ENCODE assay signal across 29 mouse cellular contexts in the genomic region with DNA sequence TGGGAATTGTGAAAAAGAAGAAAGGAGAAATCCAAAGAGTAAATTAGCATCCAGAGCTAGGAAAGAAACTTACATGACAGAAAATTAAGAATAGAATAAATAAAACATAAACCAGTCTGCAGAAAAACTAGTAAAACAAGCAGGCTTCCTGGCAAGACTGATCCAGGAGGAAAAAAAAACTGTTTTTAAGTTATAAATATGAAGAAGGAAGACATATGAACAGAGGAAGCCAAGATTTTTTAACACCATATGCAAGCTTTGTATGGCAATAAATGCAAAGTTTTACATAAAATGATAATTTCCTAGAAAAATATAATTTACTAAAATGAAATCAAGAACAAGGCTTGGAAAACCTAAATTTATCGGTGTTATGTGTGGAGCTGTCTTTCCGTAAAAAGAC. TPM values are rescaled to one million over a fixed set of nuclear protein-coding genes. Genes with fewer than 3 reads are reported as not detected.
"Had no signal": no experiment of that assay in that cellular context is flagged by ENCODE, and none has a peak within 500 bp of the region (broad histone marks: within the 10 kb centered on the region; RNA-seq: fewer than 3 reads in every experiment).

No protein-coding gene starts in this region.

- H3K9me3 ChIP-seq: limb, embryonic 10.5 days; limb, embryonic 13.5 days; liver, embryonic 12.5 days; liver, embryonic 15.5 days; lung, embryonic 15.5 days; midbrain, embryonic 13.5 days had no signal

- H3K27ac ChIP-seq: kidney, postnatal 0 days; limb, embryonic 10.5 days; limb, embryonic 13.5 days; liver, embryonic 12.5 days; liver, embryonic 15.5 days; lung, embryonic 15.5 days; midbrain, embryonic 10.5 days; midbrain, embryonic 13.5 days had no signal

- ATAC-seq: liver, embryonic 12.5 days; midbrain, embryonic 13.5 days had no signal

- H3K4me2 ChIP-seq: limb, embryonic 13.5 days; liver, embryonic 12.5 days; liver, embryonic 15.5 days; lung, embryonic 15.5 days; midbrain, embryonic 13.5 days had no signal

- H3K9ac ChIP-seq: limb, embryonic 13.5 days; liver, embryonic 12.5 days; liver, embryonic 15.5 days; lung, embryonic 15.5 days; midbrain, embryonic 13.5 days had no signal

- DNase-seq: kidney, postnatal 25 days; layer of hippocampus, postnatal 36 days; liver; lung, adult 18-20 months; lung, postnatal 10 days; lung, postnatal 36 days; thymus, adult 2 months; thymus, postnatal 14 days; thymus, postnatal 4 days had no signal

- H3K4me1 ChIP-seq: limb, embryonic 10.5 days; limb, embryonic 13.5 days; liver, embryonic 12.5 days; liver, embryonic 15.5 days; lung, embryonic 15.5 days; megakaryocyte, embryonic 14.5 days; midbrain, embryonic 10.5 days; midbrain, embryonic 13.5 days had no signal

- H3K4me3 ChIP-seq: limb, embryonic 10.5 days; limb, embryonic 13.5 days; liver, embryonic 12.5 days; liver, embryonic 15.5 days; lung, embryonic 15.5 days; megakaryocyte, embryonic 14.5 days; midbrain, embryonic 10.5 days; midbrain, embryonic 13.5 days had no signal

- H3K27me3 ChIP-seq: limb, embryonic 13.5 days; liver, embryonic 12.5 days; liver, embryonic 15.5 days; lung, embryonic 15.5 days; midbrain, embryonic 13.5 days had no signal

- H3K36me3 ChIP-seq: limb, embryonic 10.5 days; limb, embryonic 13.5 days; liver, embryonic 12.5 days; liver, embryonic 15.5 days; lung, embryonic 15.5 days; midbrain, embryonic 10.5 days; midbrain, embryonic 13.5 days had no signal

RNA-seq across cellular contexts. Expression of gene Erich6b, which starts 48.4 kb away (rescaled TPM):
- total RNA-seq: layer of hippocampus, adult 8-10 months; layer of hippocampus, postnatal 10 days; layer of hippocampus, postnatal 36 days; left cerebral cortex, postnatal 25 days; midbrain, postnatal 0 days had no signal
- polyA plus RNA-seq: kidney, embryonic 14.5 days; large intestine, adult 2 months; limb, embryonic 10.5 days; limb, embryonic 13.5 days; liver, embryonic 12.5 days; liver, embryonic 15.5 days; lung, embryonic 15.5 days; midbrain, embryonic 10.5 days; midbrain, embryonic 13.5 days; midbrain, postnatal 0 days; neural tube, embryonic 11.5 days; neural tube, embryonic 14.5 days; small intestine, adult 2 months; spleen, adult 2 months; stomach, embryonic 16.5 days; thymus, adult 2 months had no signal
